Mouse (Mus musculus) Patski (cell line): ENCODE data around the gene Bag1. TPM values are rescaled to one million over a fixed set of nuclear protein-coding genes. Genes with fewer than 3 reads are reported as not detected.

ENCODE experiments used
- ATAC-seq: fragments of 100-300 bp; one replicate; pipeline ENCODE4 v1.8.0; 2021
- CTCF ChIA-PET: fragments of 350-600 bp; sonication (Branson Sonifier 250); formaldehyde crosslinking; loops from one replicate; lab custom pipeline; 2022; ENCODE audit warnings: inconsistent platforms; lab: Charles Lee
- POLR2A ChIA-PET: fragments of 350-600 bp; sonication (Branson Sonifier 250); formaldehyde crosslinking; loops from one replicate; lab custom pipeline; 2022; ENCODE audit warnings: antibody characterized with exemption, inconsistent platforms; lab: Charles Lee
- DNase-seq: peaks from one replicate; pipeline ENCODE4 v3.0.0-alpha.2; 2011; ENCODE audit warnings: low read depth, low spot score
- H3K27me3 ChIP-seq: fragments of 371-371 bp; one replicate; pipeline ENCODE4 v1.5.1; 2021
- CTCF ChIP-seq: fragments of 100-300 bp; IDR thresholded peaks from one replicate; pipeline ENCODE4 v1.5.1; 2021
- in situ Hi-C: fragments of 300-500 bp; cut with MboI; formaldehyde crosslinking; loops from 3 replicates; pipeline ENCODE4 v1.11.1; 2018; ENCODE audit warnings: low pct_unique_long_range_greater_than_20kb, mixed read lengths
- polyA plus RNA-seq: library from polyadenylated mRNA; unstranded; gene quantifications from one replicate; pipeline ENCODE4 v1.2.3, GENCODE M21; 2021

Bag1 gene
- polyA plus RNA-seq, 1 experiment from 2014 or later: 140 TPM

DNA sequence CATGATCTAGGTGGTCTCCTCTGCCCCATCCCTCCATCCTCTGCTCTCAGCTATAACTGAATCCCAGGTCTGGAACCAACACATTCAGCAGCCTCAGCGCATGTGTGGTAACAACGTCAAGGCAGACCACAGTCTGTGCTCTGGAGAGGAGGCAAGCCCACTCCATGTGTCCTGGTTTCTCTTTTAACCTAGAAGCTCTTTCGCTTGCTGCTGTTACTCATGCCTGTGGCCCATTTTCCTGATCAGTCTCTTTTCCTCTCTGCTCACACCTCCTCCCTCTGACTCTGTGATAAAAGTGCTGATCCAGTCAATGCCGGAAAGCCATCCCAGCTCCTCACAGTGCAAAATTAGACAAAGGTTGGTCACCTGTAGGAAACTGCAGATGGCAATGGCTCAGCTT is 58.1 kb downstream of the Bag1 start:
- H3K27me3 ChIP-seq: no peaks in the 10 kb centered on the region
- POLR2A ChIA-PET: interaction anchor here (0.6 kb wide), 1 partner anchor 34 kb away, joined by 3 read pairs; no protein-coding TSS in a partner anchor
- ATAC-seq (no peak), DNase-seq (no peak)
- in situ Hi-C loops: no loop called here
- CTCF ChIA-PET: no interaction called here
- no peak for TF ChIP-seq CTCF

DNA sequence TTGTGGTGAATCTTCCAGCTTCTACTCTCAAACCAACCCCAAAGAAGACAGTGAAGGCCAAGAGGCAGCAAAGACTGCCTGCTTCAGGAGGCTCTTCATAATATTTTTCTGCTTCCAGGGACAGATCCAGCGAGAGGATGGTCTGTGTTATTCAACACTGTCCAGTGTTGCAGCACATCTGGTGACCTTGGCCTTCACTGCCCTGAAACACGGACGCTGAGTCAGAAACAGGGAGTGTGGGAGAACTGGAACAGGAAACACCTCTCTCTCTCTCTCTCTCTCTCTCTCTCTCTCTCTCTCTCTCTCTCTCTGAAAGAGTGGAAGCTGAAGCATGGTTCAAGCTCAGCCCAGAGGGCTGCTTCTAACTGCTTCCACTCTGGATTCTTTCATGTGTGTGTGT is 58.8 kb downstream of the Bag1 start:
- DNase-seq (no peak), ATAC-seq (no peak)
- in situ Hi-C loops: no loop called here

DNA sequence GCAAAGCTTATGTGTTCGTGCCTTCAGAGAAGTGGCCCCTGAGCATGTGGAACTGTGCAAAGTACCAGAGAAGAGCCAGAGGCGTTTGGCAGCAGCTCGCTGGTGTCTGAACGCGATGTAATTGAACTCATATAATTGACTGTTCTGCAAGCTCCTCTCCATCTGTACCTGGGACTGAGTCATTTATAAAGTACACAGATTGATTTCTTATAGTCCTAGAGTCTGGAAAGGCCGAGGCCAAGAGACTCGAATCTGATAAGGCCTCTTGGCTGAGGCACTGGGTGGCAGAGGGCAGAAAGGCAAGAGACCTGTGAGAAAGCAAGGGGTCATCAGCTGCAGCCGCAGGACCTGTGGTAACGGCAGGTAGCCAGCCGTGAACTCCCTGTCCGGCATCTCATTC is 59.3 kb downstream of the Bag1 start:
- H3K27me3 ChIP-seq: no peaks in the 10 kb centered on the region
- in situ Hi-C loops: no loop called here
- CTCF ChIA-PET: no interaction called here
- no peak for TF ChIP-seq CTCF
- ATAC-seq: no peak
- DNase-seq: no peak
- POLR2A ChIA-PET: no interaction called here

More for the DNA sequence above, 58.8 kb downstream of the Bag1 start:
- CTCF ChIA-PET: no interaction called here
- no peak for TF ChIP-seq CTCF
- POLR2A ChIA-PET: interaction anchor here (0.6 kb wide), 1 partner anchor 33 kb away, joined by 3 read pairs; no protein-coding TSS in a partner anchor
- no peaks in the 10 kb centered on the region for H3K27me3 ChIP-seq

Other genes starting within 250 kb of the Bag1 start
- gene Aptx, start 245.1 kb downstream of the Bag1 start, polyA plus RNA-seq: 23.1 TPM
- gene Dnaja1, start 226.1 kb downstream of the Bag1 start, polyA plus RNA-seq: 162 TPM
- 56.5 TPM for gene Smu1, start 190.4 kb downstream of the Bag1 start, polyA plus RNA-seq
- 32.1 TPM for gene B4galt1, start 94.3 kb downstream of the Bag1 start, polyA plus RNA-seq
- gene Spink4, start 28.2 kb downstream of the Bag1 start, polyA plus RNA-seq: not detected
- gene Chmp5, start 113 bp upstream of the Bag1 start, polyA plus RNA-seq: 110 TPM
- gene Nfx1, start 22.6 kb upstream of the Bag1 start, polyA plus RNA-seq: 45.7 TPM
- gene Aqp7, start 99.8 kb upstream of the Bag1 start, polyA plus RNA-seq: 0.21 TPM
- 2.3 TPM for gene Aqp3, start 149.9 kb upstream of the Bag1 start, polyA plus RNA-seq
- 18.8 TPM for gene Nol6, start 176.2 kb upstream of the Bag1 start, polyA plus RNA-seq
- gene Ube2r2, start 187.4 kb upstream of the Bag1 start, polyA plus RNA-seq: 115 TPM